Mouse (Mus musculus) naive thymus-derived CD4-positive, alpha-beta T cell, adult 2 months (primary cell): ENCODE measurements at regions not wholly inside any gene's neighbourhood (a gene's known extent, or its start where the extent isn't known, plus 50 kb on each side); places are given as distances from the start of the nearest gene placed in this dataset.

Experiments
- DNase-seq: peaks from one replicate; pipeline ENCODE4 v3.0.0-alpha.2; 2011; ENCODE audit warnings: low read depth

DNA sequence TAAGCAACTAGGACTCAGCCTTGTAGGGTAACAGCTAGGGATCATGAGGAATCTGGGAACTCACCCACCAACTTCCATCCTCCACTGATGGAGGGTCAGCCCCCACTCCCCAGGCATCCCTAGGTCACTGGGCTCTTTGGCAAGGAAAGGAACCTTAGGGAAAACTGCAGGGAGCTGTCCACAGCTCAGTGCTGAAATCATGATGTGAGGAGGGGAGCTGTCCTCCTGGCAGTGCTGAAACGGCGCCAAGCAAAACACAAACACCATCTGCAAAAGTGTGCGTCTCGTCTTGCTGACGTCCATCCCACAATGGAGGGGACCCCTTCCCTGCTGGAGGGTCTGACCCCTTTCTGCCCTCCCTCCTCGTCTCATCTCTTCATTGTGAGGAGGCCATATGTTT is 68.6 kb upstream of the Rph3a start:
- peak; percentile 57 for DNase-seq

GRCm38 (mm10) chr5:121076741-121077140 is 66.8 kb upstream of the Rph3a start:
- no peak for DNase-seq

DNA sequence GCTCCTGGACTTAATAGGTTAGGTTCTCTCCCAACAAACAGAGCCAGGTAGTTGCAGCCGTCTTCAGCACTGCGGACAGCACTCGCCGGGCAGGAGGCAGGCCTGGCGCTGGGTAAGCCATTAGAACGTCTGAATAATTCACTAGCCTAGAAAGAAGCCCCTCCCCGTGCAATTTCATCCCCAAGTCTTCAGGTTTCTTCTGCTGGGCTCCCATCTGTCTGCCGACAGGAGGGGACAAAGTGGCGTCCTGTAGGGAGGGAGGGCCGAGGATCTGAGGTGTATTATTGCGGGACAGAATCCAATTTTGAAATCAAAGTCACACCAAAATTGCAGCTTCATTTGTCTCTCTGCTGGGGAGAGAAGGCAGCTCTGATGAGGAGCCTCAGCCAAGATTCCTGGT is 58.9 kb upstream of the Rph3a start:
- no peak for DNase-seq

DNA sequence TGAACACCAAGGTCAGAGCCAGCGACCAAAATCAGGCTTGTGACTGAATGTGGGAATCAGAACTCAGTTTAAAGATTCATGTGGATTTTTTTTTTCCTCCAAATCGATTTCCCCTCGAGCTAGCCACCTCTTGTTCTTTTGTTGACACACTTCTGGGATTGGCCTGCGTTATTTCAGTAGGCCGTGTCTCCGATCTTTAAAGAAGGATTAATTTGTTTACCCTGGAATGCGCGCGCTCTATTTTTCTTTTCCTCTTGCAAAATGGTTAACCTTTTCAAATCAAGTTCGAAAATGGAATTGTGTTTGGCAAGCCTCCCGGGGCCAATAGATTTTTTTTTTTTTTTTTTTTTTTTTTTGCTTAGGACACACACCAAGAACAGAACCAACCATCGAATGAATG is 54.8 kb upstream of the Rph3a start:
- DNase-seq: no peak

- no peak for DNase-seq
Measured at GRCm38 (mm10) chr5:121062930-121063584, 53.2 kb upstream of the Rph3a start.

- no peak for DNase-seq
Measured at GRCm38 (mm10) chr5:121061688-121062087, 51.8 kb upstream of the Rph3a start.
